Mouse (Mus musculus): ENCODE measurements around the gene Fndc3b. TPM values are rescaled to one million over a fixed set of nuclear protein-coding genes. Genes with fewer than 3 reads are reported as not detected.

Fndc3b gene
- total RNA-seq, 2 experiments from 2014 or later, result 13.9 to 18.5 TPM

DNA sequence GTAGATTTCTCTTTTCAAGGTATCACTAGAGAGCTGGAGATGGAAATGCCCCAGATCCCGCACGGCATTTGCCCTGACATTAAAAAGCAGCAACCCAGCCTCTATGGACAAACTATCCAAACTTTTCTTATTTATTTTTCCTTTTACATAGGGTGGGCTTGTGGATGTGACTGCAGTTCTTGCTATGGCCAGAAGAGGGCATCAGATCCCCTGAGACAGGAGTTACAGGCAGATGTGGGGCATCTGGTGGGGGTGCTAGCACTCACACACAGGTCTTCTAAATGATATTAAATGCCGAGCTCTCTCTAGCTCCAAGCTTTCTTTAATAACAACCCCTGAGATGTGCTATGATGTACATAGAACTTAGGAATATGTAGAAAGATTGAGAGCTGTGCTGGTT lies 238.3 kb downstream of the Fndc3b start:
- no peak for DNase-seq (ENCODE audit: low spot score)

DNA sequence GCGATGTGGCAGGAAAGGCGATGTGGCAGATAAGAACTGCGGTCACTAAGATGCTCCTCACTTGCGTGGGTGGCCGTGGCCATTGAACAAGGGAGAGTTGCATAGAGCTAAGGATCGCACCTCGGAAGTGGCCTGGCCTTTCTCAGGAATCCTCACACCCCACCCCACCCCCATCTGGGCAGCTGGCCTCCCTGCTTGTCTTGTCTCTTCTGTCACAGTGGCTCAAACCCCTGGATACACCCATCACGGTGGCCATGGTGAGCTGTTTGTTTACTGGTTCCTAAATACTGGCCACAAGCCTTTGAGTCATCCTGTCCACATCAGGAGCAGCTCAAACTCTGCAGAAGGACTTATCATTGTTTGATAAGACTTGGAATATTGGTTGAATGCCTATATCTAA lies 240.3 kb downstream of the Fndc3b start:
- DNase-seq (ENCODE audit: low spot score), result no peak

DNA sequence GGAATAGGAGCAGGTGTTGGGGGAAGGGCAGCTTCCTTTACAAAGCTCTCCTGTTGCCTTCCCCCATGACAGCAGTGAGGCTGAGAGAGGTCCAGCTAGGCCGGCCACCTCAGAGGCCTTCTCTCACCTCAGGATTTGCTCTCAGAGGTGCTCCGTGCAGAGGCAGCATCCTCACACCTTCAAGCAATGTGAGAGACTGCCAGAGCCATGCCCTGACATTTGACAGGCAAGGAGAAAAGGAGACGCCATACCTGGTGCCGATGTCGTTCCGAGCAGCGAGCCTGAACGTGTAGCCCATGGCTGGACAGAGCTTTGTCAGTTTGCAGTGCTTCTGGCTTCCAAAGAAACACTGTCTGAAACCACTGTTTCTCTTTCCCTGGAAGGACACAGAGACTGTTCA lies 241.1 kb downstream of the Fndc3b start:
- DNase-seq (ENCODE audit: low spot score), result no peak

GRCm38 (mm10) chr3:27467505-27468020 lies 243.5 kb downstream of the Fndc3b start:
- DNase-seq (ENCODE audit: low spot score), result no peak

DNA sequence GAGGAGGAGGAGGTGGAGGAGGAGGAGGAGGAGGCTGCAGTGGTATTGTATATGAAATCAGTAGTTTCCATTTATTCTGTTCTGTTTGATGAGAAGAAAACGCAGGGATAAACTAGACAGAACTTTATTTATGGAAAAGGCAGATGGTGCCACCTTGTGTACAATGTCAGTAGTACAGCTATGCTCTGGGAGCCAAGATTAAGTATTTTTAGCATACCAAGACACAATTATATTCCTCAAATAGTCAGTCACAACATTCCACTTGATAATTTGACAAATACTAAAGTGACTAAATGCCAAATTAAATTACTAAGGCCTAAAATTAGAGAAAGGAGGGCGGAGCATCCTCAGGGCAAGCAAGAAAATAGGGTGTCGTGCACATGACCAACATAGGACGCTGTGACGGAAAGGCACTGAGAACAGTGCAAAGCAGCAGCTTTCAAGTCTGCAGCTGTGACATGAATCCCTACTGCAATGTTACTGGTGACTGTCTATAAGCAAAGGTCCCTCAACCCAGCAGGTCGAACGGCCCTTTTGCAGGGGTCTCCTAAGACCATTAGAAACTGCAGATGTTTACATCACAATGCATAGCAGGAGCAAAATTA lies 244.7 kb downstream of the Fndc3b start:
- peak; percentile 53 for DNase-seq (ENCODE audit: low spot score)

DNA sequence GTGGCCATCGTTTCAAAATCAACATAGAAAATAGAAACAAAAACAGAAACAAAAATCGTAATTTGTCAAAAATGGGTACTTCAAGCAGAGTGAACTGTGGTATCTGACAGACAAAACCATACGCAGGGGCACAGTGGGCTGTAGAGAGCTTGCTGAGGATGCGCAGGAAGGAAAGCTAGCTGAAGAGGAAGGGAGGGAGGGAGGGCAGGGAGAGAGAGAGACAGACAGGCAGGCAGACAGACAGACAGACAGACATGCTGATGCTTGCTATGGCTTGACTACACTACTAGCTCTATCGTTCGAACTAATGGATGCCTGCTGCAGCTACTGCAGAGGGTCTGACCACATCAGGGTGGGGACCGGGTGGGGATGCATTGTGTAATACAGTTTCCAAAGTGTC lies 247.7 kb downstream of the Fndc3b start:
- no peak for DNase-seq (ENCODE audit: low spot score)

DNA sequence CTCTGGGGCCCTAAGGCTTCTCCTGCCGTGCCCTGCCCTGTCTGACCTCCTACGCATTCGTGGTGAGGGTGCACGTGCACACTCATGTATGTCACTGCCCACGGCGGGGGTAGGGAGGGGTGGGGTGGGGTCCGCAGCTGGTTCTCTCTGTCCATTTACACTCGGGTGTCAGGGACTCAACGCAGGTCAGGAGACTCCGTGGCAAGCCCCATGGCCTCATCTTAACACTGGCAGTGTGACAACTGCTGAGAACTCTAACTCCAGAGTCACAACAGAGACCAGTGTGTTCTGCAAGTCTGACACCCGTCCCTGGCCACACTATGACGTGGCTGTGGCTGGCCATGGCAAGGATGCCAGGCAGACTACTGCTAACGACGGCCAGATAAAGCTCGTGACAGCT lies 248.2 kb downstream of the Fndc3b start:
- DNase-seq (ENCODE audit: low spot score), result no peak

GRCm38 (mm10) chr3:27462316-27462902 lies 248.7 kb downstream of the Fndc3b start:
- no peak for DNase-seq (ENCODE audit: low spot score)

GRCm38 (mm10) chr3:27461861-27462260 lies 249.2 kb downstream of the Fndc3b start:
- no peak for DNase-seq (ENCODE audit: low spot score)

DNA sequence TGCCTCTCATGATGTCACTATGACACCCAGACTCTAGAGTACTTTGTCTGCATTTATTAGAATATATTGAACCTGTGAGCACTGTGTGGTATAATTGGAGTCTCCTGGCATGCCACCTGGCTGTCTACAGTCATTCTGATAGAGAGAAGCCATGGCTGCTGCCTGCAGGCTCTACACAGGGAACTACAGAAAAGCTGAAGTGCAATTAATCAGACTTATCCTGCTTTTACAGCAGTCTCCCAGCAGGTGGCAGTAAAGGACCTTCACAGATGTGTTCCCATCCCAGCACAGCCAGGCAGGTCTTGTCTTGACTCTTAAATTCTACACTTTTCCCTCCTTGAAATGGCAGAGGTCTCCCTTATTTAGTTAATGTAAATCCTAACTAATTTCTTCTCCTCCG lies 250.1 kb downstream of the Fndc3b start:
- peak; percentile 81 for DNase-seq (ENCODE audit: low spot score)

GRCm38 (mm10) chr3:27458416-27458815 lies 252.7 kb downstream of the Fndc3b start:
- DNase-seq (ENCODE audit: low spot score), result no peak

DNA sequence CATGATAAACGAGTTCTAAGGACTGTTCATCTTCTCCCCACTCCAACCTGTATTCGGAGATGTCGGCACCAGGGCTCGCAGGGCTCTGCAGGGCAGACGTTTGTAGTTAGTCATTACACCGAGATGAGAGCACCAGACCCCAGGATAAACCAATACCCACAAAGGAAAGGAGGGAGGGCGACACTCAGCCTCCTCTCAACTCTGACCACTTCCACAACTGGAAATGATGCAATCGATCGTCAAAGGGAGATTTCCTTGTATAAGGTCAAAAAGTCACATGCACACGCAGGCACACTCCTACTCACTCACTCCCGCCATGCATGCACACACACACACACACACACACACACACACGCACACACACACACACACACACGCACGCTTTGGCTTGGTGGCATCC lies 254.6 kb downstream of the Fndc3b start:
- no peak for DNase-seq (ENCODE audit: low spot score)

DNA sequence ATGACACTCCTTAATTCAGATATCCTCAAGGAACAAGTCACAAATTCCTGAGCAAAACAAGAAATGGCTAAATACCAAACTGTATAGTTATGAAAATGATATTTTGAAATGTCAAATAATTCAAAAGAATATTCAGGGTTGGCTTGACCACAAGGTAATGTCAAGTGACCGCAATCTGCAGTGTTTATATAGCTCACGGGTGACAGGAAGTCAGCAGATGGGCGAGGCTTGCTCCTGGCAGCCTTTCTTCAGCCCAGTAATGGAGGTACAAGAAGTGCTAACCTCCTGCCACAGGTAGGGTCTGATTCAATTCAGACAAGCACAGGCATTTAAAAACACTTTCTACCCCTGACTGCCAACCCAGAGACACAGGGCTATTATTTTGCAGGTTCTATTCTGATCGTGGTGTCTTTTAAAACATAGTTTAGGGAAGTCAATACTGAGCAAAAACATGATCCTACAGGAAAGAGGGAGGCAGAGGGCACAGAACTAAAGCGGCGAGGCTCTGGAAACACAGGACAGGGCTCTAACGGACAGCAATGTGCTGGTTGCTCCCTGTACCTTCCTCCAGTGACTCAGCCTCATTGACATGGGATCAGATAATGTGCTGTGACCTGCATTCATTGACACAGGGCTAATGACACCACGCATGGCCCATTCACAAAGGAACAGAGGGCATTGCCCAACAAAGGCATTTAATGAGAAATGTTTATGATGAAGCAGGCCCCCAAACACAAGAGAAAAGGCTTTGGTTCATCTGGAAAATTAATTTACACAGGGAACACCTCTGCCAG lies 256.5 kb downstream of the Fndc3b start:
- no peak for DNase-seq (ENCODE audit: low spot score)

DNA sequence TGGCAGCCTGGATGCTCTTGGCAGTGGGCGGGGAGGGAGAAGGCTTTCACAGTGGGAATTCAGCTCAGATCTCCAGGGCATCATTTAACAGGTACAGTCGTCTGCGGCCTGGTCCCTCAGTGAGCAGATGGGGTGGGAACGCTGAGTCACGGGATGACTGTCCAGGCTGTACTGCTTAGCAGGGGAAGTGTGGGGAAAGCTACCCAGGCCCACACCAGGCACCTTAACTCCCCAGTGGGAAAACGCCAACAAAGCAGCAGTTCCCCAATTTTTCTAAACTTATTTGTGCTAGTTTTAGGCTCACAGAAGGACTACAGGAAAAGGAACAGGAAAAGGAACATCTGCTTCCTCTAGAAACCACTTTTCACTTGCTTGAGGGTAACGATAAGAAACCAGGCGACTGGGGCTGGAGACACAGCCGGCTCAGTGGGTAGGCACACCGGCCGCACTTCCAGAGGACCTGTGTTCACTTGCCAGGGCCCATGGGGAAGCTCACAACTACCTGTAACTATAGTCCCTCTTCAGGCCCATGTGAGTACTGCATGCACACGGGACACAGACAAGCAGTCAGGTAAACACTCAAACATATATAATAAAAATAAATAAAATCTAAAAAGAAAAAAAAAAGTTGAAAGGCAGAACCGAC lies 257.5 kb downstream of the Fndc3b start:
- no peak for DNase-seq (ENCODE audit: low spot score)

- DNase-seq (ENCODE audit: low spot score), result no peak
Observed at GRCm38 (mm10) chr3:27449447-27449846, 261.7 kb downstream of the Fndc3b start.

GRCm38 (mm10) chr3:27448367-27448766 lies 262.7 kb downstream of the Fndc3b start:
- no peak for DNase-seq (ENCODE audit: low spot score)

GRCm38 (mm10) chr3:27439704-27440103 lies 271.4 kb downstream of the Fndc3b start:
- DNase-seq (ENCODE audit: low spot score), result no peak

- DNase-seq (ENCODE audit: low spot score), result no peak
Observed at GRCm38 (mm10) chr3:27435096-27435620, 275.9 kb downstream of the Fndc3b start.

DNA sequence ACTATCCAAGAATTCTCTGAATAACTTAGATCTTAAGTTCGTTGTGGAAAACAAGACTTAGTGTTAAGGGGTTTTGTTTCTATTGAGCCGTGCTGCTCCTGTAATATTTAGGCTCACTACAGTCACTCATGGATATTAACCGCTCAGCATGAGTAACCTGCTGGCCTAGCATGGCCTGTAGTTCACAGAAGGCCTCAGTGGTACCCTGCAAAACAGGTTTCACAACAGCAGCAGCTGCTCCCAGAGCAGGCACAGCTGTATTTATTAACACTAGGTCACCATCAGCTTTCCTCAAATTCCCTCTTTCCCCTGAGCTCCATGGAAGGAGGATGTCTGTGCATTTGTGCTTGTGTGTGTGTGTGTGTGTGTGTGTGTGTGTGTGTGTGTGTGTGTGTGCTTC lies 278.1 kb downstream of the Fndc3b start:
- DNase-seq (ENCODE audit: low spot score), result no peak

GRCm38 (mm10) chr3:27430621-27431263 lies 280.4 kb downstream of the Fndc3b start:
- peak; percentile 52 for DNase-seq (ENCODE audit: low spot score)

DNA sequence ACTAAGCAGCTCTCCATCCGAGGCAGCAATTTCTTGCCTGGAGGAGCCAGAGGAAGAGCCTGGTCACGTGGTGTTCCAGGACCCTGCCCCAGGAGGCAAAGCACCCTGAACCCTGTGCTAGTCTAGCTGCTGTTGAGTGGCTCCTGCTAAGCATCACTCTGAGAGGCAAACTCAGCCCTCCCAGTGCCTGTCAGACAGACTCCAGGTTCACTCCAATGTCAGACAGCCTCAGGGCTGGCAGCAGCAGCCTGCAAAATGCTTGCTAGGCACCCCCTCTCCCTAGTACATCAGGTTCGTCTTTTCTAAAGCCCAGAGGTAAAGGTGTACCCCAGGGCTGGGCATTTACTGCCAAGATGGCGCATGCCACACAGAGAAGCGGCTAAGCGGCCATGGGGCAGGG lies 283.7 kb downstream of the Fndc3b start:
- no peak for DNase-seq (ENCODE audit: low spot score)
